Mouse (Mus musculus): ENCODE results near the gene Cxcl14.

The Cxcl14 gene

DNA sequence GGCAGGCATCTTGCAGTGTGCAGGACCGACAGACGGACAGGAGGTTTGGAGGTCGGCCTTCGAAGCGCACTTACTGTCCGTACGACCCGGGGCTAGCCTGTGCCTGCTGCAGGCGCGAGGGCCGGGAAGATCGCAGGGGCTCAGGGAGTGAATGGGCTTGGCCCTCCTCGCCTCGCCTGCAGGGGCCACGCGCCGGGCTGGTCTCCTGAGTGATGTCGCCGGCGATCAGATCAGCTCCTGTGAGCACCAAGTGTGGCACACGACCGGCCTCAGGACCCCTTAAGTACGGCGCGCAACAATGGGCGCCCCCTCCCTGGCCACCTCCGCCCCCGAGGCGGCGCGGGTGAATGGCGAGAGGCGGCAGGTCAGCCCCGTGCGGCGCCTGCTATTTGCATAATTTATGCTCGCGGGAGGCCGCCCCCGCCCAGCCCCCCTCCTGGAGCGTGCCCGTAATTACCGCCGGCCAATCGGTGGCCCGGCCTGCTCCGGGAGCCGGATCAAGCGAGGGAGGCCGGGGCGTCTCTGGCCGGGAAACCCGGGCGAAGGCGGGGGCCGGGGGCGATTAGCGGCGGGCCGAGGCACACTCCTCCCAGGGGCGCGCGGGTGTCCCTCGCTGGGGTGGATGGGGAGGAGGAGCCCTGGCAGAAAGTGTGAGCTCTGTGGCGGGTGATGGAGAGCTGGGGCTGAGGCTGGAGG, 44.3 kb downstream of the Cxcl14 start, which contains the start of gene Neurog1:
Neurog1 (minus strand) TSS at position 240 of the 696 bp plus-strand sequence.
- ATAC-seq (ENCODE audit: low TSS enrichment) = peak; percentile 62

DNA sequence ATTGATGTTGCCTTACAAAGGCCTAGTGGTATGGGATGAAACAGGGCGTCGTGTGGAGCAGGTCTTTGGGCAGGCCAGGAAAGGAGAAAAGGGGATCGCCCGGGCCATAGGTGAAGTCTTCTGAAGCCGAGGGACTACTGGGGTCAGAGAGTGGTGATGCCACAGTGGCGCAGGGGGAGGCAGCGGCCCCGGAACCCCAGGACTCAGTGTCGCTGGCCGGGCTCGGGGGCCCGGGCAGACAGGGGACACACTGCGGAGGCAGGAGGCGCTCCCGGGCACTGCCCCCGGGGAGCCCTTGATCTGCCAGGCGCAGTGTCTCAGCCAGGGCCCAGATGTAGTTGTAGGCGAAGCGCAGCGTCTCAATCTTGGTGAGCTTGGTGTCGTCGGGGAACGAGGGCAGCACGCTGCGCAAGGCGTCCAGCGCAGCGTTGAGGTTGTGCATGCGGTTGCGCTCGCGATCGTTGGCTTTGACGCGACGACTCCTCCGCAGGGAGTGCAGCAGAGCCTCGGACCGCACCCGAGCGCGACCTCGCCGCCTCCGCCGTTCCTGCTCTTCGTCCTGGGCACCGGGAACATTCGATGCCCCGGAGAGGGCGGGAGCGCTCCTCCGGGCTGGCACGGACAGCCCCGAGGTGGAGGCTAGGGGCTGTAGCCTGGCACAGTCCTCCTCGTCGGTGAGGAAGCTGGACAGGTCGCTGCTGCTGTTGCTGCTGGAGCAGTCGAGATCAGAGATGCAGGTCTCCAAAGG, 45.0 kb downstream of the Cxcl14 start:
- no peak for ATAC-seq (ENCODE audit: low TSS enrichment)

DNA sequence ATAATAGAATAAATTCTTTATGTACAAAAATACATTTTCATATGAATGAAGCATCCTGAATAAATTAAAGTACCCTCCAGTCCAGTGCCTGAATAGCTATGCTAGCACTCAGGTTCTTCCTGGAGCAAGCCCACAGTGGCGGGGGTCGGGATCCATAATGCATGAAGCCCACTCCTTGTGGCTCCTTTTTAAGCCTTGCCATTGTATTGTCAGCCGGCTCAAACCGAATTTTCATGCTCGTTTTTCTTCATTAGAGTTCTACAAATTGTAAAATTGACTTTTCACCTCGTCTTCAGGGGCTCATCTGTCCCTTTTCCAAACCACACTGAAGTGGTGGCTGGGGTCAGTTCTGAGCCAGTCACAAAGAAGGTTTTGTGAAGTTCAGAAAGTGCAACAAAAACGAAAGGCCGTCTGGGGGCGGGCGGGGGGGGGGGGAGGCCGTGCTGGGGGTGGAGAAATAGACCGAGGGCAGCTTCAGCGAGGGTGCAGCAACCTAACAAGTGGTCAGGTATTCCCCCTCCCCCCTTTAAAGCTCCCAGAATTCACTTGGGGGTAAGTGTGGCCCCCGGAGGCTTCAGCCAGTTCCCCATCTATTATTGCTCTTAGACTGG, 45.7 kb downstream of the Cxcl14 start:
- no peak for ATAC-seq (ENCODE audit: low TSS enrichment)

DNA sequence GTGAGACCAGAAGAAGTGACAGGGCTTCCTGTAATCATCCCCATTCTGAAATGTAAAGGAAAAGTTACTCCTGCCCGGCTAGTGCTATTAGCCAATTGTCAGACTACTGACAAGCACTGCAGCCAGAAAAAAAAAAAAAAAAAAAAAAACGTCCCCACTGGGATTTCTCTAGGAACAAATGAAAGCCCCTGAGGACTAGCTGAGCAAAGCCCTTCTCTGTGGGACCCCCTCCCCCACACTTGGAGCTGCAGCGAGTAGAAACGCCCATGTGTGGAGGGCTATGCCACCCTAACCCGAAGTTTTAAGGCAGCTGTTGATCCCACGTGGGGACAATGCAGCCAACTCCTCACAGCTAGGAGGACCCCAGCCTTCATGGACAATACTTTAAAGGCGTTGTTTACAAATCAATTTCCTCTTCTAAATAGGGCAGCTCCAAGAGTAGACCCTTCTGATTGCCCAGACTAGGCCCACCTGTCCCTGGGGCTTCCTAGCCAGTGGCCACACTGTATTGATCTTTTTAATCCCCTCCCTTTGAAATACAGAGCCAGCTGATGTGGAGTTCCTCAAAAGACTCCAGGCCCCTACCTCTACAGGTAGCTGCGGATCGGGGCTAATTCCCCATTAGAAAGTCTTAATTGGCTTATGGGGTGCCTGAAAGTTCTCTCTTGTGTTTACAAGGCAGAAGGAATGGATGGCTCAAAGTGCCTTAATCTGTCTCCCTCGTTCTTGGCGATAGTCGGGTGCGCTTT, 46.6 kb downstream of the Cxcl14 start:
- no peak for ATAC-seq (ENCODE audit: low TSS enrichment)

DNA sequence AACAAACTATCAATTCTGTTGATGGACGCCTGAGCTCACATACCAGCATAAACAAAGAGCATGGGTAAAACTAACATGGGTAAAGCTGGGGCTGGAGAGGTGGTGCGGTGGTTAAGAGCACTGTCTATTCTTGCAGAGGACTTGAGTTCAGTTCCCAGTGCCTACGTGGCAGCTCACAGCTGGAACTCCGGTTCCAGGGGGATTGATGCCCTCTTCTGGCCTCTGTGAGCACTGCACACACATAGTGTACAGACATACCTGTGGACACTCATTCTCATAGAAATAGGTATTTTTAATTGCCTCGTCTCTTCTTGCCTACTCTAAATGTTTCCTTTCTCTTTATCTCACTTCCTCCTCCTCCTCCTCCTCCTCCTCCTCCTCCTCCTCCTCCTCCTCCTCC, 53.2 kb downstream of the Cxcl14 start:
- ATAC-seq (ENCODE audit: low TSS enrichment) = no peak

DNA sequence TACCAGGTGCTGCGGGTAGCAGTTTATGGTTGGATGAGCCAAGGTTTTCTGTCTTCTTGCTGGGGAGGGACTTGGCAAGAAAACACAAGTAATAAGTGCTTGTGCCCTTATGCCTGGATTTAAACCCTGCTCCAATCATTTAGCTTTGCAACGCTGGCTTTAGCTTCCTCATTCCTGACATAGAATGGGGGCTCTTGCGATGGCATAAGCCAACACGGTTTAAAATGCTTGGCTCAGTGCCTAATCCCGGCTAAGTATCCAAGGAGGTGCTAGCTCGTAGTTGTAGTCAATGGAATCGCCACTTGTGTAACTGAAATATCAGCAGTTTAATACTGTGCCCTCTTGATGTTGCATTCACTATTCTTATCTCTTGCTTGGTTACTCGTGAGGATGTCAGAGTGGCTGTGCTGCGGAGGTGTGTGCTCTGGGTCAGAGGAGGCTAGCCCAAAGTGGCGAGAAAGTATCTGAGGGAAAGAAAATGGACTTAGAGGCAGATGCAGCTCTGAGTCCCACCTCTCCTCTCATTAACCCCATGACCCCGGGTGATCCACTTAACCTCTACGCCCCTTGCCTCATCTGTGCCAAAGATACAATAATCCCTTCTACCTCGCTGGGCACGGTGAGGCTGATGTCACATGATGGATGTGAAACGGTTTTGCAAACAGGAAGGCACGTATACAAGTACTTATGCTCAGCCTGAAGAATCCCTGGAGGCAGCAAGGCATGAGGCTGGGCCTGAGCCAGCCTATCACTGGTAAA, 56.2 kb downstream of the Cxcl14 start:
- no peak for ATAC-seq (ENCODE audit: low TSS enrichment)
